Mouse (Mus musculus) liver, postnatal 0 days (tissue): ENCODE results near the gene Tap1. TPM values are rescaled to one million over a fixed set of nuclear protein-coding genes. Genes with fewer than 3 reads are reported as not detected.

Experiments
- ATAC-seq: fragments of 200-750 bp; cut with Nextera tagmentation; 2 replicates; pipeline ENCODE4 v1.8.0; 2017; ENCODE audit warnings: mild to moderate bottlenecking, moderate library complexity
- DNase-seq: peaks from one replicate; pipeline ENCODE4 v3.0.0-alpha.2; 2016
- H3K27ac ChIP-seq: fragments of 300-500 bp; sonication (generic); 2 replicates; pipeline ENCODE4 v1.5.1; 2014; ENCODE audit warnings: antibody characterized with exemption, moderate library complexity, mild to moderate bottlenecking, low read depth
- H3K27me3 ChIP-seq: fragments of 300-500 bp; sonication (generic); 2 replicates; pipeline ENCODE4 v1.6.1; 2014; ENCODE audit warnings: low read length, control low read depth, mixed read lengths; ENCODE audit not compliant: insufficient read depth
- H3K36me3 ChIP-seq: fragments of 300-500 bp; sonication (generic); replicated peaks from 2 replicates; pipeline ENCODE4 v1.6.1; 2014; ENCODE audit warnings: mild to moderate bottlenecking, control low read depth, low read length, moderate library complexity, mixed read lengths; ENCODE audit not compliant: insufficient read depth
- H3K4me1 ChIP-seq: fragments of 300-500 bp; sonication (generic); 2 replicates; pipeline ENCODE4 v1.6.1; 2014; ENCODE audit warnings: antibody characterized with exemption, mild to moderate bottlenecking, control low read depth; ENCODE audit not compliant: insufficient read depth
- H3K4me2 ChIP-seq: fragments of 300-500 bp; sonication (generic); 2 replicates; pipeline ENCODE4 v1.6.1; 2014; ENCODE audit warnings: low read depth, mild to moderate bottlenecking, low read length, moderate library complexity, mixed read lengths
- H3K4me3 ChIP-seq: fragments of 300-500 bp; sonication (generic); 2 replicates; pipeline ENCODE4 v1.5.1; 2014; ENCODE audit warnings: low read depth, low read length
- H3K9ac ChIP-seq: fragments of 300-500 bp; sonication (generic); replicated peaks from 2 replicates; pipeline ENCODE4 v1.6.1; 2014; ENCODE audit warnings: mild to moderate bottlenecking, moderate library complexity
- H3K9me3 ChIP-seq: fragments of 300-500 bp; sonication (generic); 2 replicates; pipeline ENCODE4 v1.6.1; 2016; ENCODE audit warnings: mild to moderate bottlenecking, control low read depth, low read length, mixed read lengths
- CTCF ChIP-seq: sonication (generic); IDR thresholded peaks from 2 replicates; pipeline ENCODE4 v1.5.1; 2016; ENCODE audit warnings: antibody characterized with exemption, low read depth
- EP300 ChIP-seq: IDR thresholded peaks from 2 replicates; pipeline ENCODE4 v1.6.1; 2016; ENCODE audit warnings: antibody characterized with exemption, low read depth, mild to moderate bottlenecking
- WGBS: fragments of 180-500 bp; shearing (Covaris S2); extraction: QIAGEN DNeasy Blood & Tissue Kit; methylation state at CpG from one replicate; pipeline ENCODE4 v1.1.7; 2014; ENCODE audit not compliant: insufficient replicate concordance; 5-methylcytosine and 5-hydroxymethylcytosine counted together
- polyA plus RNA-seq: library from polyadenylated mRNA; unstranded; fragments of >200 nt; fragmentation: Nextera tagmentation; extraction: Ambion mirVana; gene quantifications from 2 replicates; pipeline ENCODE4 v1.2.1, GENCODE M21; 2015

The Tap1 gene
- polyA plus RNA-seq, 1 experiment from 2014 or later: 8.8 TPM

DNA sequence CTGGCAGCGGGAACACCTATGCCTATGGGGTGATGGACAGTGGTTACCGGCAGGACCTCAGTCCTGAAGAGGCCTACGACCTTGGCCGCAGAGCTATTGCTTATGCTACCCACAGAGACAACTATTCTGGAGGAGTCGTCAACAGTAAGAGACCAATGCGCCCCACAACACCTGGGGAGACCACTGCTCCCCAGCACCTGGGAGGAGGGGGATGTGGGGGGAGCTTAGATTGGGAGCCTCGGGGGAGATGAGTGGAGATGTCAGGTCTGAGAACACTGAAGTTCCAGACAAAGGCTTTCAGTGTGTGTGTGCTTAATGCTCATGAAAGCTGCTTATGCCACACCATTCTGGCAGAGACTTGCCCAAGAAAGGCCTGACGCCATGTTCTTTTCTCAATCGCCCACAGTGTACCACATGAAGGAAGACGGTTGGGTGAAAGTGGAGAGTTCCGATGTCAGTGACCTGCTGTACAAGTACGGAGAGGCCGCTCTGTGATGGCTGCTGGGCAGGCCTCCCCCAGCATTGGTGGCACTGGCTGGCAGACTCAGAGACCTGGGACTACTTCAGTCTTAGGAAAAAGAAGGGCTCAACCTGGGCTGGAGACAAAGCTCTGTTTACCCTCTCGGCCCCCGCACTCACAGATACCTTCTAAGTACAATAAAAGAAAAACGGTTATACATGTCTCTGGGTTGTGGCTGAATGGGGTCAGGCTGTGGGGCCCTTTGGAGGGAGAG lies 13.6 kb downstream of the Tap1 start:
- Histone ChIP-seq H3K4me3 (no peak overlapping the region), H3K36me3 (peaks cover 4% of the 10 kb centered on the region; the same call in 1 of the 2 replicates), H3K27ac (no peak overlapping the region), H3K4me1 (peaks cover 16% of the 10 kb centered on the region), H3K27me3 (peaks cover 3% of the 10 kb centered on the region; the same call in 1 of the 2 replicates), H3K9me3 (no peaks in the 10 kb centered on the region), H3K9ac (no peak overlapping the region), H3K4me2 (no peak overlapping the region)
- no peak for TF ChIP-seq CTCF
- TF ChIP-seq EP300: no peak
- no peak for ATAC-seq
- 82% methylated on average over 16 of the region's 16 CpGs for WGBS
- no peak for DNase-seq

DNA sequence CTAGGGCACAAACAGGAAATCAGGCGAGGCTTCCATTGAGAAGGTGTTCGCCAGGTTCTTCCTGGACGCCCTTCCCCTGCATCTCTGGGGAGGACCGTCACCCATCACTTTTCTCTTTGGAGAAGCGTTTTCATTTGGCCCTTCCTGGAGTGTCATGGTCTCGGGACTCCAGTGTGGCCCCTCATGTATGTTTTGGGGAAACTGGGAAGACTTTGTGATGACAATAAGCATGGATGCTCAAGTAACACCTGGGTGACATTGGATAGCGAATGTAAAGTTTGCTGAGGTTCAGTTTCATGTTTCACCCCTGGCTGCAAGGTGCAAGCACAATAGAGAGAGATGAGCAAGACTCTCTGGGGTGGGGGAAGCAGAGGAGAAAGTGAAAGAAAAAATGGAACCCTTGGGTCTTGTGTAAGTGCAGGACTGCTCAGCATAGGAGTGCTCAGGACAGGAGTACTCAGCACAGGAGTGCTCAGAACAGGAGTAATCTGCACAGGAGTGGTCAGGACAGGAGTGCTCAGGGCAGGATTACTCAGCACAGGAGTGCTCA lies 14.2 kb downstream of the Tap1 start:
- no peak for ATAC-seq
- no peak for TF ChIP-seq CTCF
- no peak for TF ChIP-seq EP300
- peaks cover 16% of the 10 kb centered on the region for H3K4me1 ChIP-seq
- no peak overlapping the region for H3K9ac ChIP-seq
- H3K4me3 ChIP-seq: no peak overlapping the region
- H3K4me2 ChIP-seq: no peak overlapping the region
- no peaks in the 10 kb centered on the region for H3K9me3 ChIP-seq
- H3K27ac ChIP-seq: no peak overlapping the region
- H3K27me3 ChIP-seq: peaks cover 3% of the 10 kb centered on the region; the same call in 1 of the 2 replicates
- WGBS: 78% methylated on average over 7 of the region's 7 CpGs
- DNase-seq: no peak
- H3K36me3 ChIP-seq: peaks cover under 1% of the 10 kb centered on the region; the same call in 1 of the 2 replicates

DNA sequence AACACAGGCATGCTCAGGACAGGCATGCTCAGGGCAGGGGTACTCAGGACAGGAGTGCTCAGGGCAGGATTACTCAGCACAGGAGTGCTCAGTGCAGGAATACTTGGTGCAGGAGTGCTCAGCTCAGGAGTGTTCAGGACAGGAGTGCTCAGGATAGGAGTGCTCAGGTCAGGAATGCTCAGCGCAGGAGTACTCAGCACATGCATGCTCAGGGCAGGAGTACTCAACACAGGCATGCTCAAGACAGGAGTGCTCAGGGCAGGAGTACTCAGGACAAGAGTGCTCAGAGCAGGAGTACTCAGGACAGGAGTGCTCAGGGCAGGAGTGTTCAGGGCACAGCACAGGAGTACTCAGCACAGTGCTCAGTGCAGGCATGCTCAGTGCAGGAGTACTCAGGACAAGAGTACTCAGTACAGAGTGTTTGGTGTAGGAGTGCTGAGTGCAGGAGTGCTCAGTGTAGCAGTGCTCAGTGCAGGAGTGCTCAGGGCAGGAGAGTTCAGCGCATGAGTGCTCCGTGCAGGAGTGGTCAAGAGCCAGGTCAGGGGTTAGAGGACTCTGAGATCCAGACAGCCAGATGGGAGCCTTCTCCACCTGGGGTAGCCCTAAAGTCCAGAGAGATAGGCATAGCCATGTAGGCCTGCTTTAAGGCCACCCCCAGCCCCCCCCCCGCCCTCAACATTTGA lies 15.5 kb downstream of the Tap1 start:
- Histone ChIP-seq H3K4me3 (no peak overlapping the region), H3K4me2 (no peak overlapping the region), H3K27me3 (no peaks in the 10 kb centered on the region), H3K9ac (no peak overlapping the region), H3K36me3 (no peaks in the 10 kb centered on the region; the same call in 1 of the 2 replicates), H3K27ac (no peak overlapping the region), H3K4me1 (peaks cover 13% of the 10 kb centered on the region), H3K9me3 (no peaks in the 10 kb centered on the region)
- WGBS: 81% methylated on average over 4 of the region's 4 CpGs
- no peak for DNase-seq
- TF ChIP-seq CTCF: no peak
- no peak for TF ChIP-seq EP300
- no peak for ATAC-seq

DNA sequence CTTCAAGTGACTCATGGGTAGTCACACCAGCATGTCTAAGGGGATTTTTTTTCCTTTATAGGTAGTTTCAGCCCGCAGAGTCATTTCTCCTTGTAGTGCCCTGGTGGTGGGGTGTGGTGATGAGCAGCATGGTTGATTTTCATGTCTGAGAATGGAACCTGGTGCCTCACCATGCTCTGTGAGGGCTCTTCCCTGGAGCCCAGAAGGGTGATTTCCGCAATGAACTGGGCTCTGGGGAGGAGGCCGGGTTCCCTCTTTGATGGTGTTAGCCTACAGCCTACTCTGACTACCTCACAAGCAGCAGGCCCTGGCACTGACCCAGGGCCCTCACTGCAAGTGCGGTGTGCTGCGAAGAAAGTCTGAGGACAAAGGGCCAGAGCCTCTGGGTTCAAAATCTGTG lies 16.1 kb downstream of the Tap1 start, which contains the start of gene Tap2:
TSS of gene Tap2 (plus strand) at position 84 of the 400 bp plus-strand sequence.
- TF ChIP-seq CTCF (no peak), EP300 (no peak)

DNA sequence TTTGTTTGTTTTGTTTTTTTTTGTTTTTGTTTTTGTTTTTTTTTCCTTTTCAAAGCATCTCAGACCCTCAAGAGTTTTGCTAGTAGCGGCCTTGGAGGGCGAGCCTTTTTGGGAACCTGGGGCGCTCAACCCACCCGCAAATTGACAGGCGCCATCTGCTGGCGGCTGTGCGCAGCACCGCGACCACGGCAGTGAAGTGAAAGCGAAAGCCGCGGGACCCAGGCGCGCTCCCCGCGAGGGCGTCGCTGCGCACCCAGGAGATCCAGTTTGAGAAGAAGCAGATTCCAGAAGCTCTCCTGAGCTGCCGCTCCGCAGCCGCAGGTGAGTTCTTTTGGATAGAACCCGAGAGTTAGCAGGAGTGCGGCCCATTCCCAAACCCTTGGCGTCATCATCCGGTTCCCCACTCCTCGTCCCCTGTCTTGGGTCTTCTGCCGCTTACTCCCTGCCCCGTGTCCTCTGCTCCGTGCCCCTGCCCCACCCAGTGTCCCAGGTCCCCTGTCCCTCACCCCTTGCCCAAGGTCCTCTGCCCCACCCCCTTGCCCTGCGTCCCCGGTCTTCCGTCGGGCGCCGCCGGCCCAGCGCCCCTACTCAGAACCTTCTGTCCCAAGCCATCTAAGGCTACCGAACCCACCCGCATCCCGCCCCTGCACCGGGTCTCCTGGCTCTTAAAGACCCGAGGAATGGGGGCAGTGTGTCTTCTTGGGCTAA lies 17.1 kb downstream of the Tap1 start:
- WGBS: under 1% methylated on average over 44 of the region's 44 CpGs
- Histone ChIP-seq H3K4me1 (peaks cover 7% of the 10 kb centered on the region), H3K4me2 (peak overlapping the region; percentile 97), H3K4me3 (peak overlapping the region; percentile 89), H3K27ac (peak overlapping the region; percentile 69), H3K27me3 (no peaks in the 10 kb centered on the region), H3K9me3 (no peaks in the 10 kb centered on the region), H3K36me3 (no peaks in the 10 kb centered on the region; the same call in 1 of the 2 replicates), H3K9ac (peak overlapping the region; percentile 83)
- DNase-seq: peak; percentile 92
- TF ChIP-seq CTCF (peak; percentile 96), EP300 (no peak)
- ATAC-seq: peak; percentile 75

More for the DNA sequence above, 16.1 kb downstream of the Tap1 start, which contains the start of gene Tap2:
- Histone ChIP-seq H3K4me3 (peak within 1 kb of the TSS; percentile 89), H3K9me3 (no peaks in the 10 kb centered on the region), H3K4me1 (peaks cover 10% of the 10 kb centered on the region), H3K27me3 (no peaks in the 10 kb centered on the region), H3K27ac (peak within 1 kb of the TSS; percentile 69; the same call in 1 of the 2 replicates), H3K4me2 (peak within 1 kb of the TSS; percentile 97), H3K9ac (peak within 1 kb of the TSS; percentile 83), H3K36me3 (no peaks in the 10 kb centered on the region; the same call in 1 of the 2 replicates)
- DNase-seq: no peak
- ATAC-seq: no peak
- WGBS: 77% methylated on average over 5 of the region's 5 CpGs
